Mouse (Mus musculus) megakaryocyte, embryonic 14.5 days (primary cell): ENCODE results near the gene Neurod6. TPM values are rescaled to one million over a fixed set of nuclear protein-coding genes. Genes with fewer than 3 reads are reported as not detected.
"Not testable (repeated sequence)": the region's sequence is repeated elsewhere in the genome, so short reads cannot be mapped to it uniquely, and the experiment has no call there.

ENCODE experiments used
- H3K27me3 ChIP-seq: replicated peaks from 2 replicates; pipeline ENCODE3; 2012; ENCODE audit warnings: inconsistent platforms
- H3K36me3 ChIP-seq: replicated peaks from 2 replicates; pipeline ENCODE3; 2012; ENCODE audit warnings: low read length, inconsistent platforms, mixed read lengths
- H3K4me1 ChIP-seq: 2 replicates; pipeline ENCODE4 v1.6.1; 2012; ENCODE audit warnings: inconsistent platforms
- H3K4me3 ChIP-seq: replicated peaks from 2 replicates; pipeline ENCODE3; 2012; ENCODE audit warnings: moderate library complexity, mild to moderate bottlenecking, inconsistent platforms
- H3K9me3 ChIP-seq: 2 replicates; pipeline ENCODE4 v1.6.1; 2012; ENCODE audit warnings: inconsistent platforms
- FLI1 ChIP-seq: IDR thresholded peaks from 2 replicates; pipeline ENCODE4 v1.6.1; 2012; ENCODE audit warnings: low read length, inconsistent platforms, mixed read lengths
- GATA1 ChIP-seq: IDR thresholded peaks from 3 replicates; pipeline ENCODE4 v1.6.1; 2012; ENCODE audit warnings: mixed read lengths, low read length, inconsistent platforms, borderline replicate concordance
- polyA plus RNA-seq: library from polyadenylated mRNA; stranded (reverse); fragments of >175 nt; gene quantifications from 2 replicates; pipeline ENCODE4 v1.2.3, GENCODE M21; 2012; ENCODE audit warnings: low replicate concordance; ENCODE audit not compliant: insufficient read depth

The Neurod6 gene
- polyA plus RNA-seq = not detected in 2 replicates

GRCm38 (mm10) chr6:55680974-55681373, at the start of gene Neurod6:
TSS of gene Neurod6 (minus strand) at chr6:55681263.
- Histone ChIP-seq H3K9me3 (no peaks in the 10 kb centered on the region), H3K4me1 (peaks cover 11% of the 10 kb centered on the region)
- TF ChIP-seq FLI1 (no peak), GATA1 (no peak)

DNA sequence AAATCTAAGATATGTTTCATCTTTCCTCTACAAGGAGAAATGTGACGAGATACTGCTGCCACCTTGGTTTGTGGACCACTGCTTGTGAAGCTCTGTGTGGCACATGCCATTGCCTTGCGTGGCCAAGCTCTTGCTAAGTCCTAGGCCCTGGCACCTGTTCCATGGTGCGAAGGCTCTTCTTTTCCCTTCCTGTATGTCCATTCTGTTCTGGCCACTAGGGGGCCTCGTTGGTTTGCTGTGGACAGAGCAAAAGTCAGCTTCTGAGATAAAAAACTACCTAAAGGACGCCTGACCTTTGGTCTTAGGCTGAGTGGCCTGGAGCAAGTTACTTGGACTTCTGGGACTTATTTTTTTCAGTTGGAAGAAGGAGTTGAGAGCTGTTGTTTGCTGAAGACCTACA, 36.1 kb upstream of the Neurod6 start:
- Histone ChIP-seq H3K4me1 (no peaks in the 10 kb centered on the region), H3K36me3 (no peaks in the 10 kb centered on the region), H3K27me3 (peaks cover 16% of the 10 kb centered on the region), H3K4me3 (no peak overlapping the region), H3K9me3 (no peaks in the 10 kb centered on the region)
- no peak for TF ChIP-seq FLI1
- TF ChIP-seq GATA1 = no peak

More at GRCm38 (mm10) chr6:55680974-55681373, at the start of gene Neurod6:
- Histone ChIP-seq H3K4me3 (no peak within 1 kb of the TSS), H3K36me3 (no peaks in the 10 kb centered on the region), H3K27me3 (peaks cover 33% of the 10 kb centered on the region)

- Histone ChIP-seq H3K4me1 (no peaks in the 10 kb centered on the region), H3K4me3 (no peak overlapping the region), H3K36me3 (no peaks in the 10 kb centered on the region), H3K27me3 (peaks cover 16% of the 10 kb centered on the region), H3K9me3 (no peaks in the 10 kb centered on the region)
- no peak for TF ChIP-seq GATA1
These were observed 34.4 kb upstream of the Neurod6 start for GRCm38 (mm10) chr6:55715446-55715845.

- not testable (repeated sequence) for H3K27me3 ChIP-seq, H3K9me3 ChIP-seq, H3K4me3 ChIP-seq, H3K36me3 ChIP-seq, H3K4me1 ChIP-seq
These were observed 29.9 kb upstream of the Neurod6 start for GRCm38 (mm10) chr6:55710913-55711312.

- Histone ChIP-seq H3K4me3 (no peak overlapping the region), H3K4me1 (peaks cover 16% of the 10 kb centered on the region), H3K27me3 (peaks cover 2% of the 10 kb centered on the region), H3K9me3 (no peaks in the 10 kb centered on the region), H3K36me3 (no peaks in the 10 kb centered on the region)
- TF ChIP-seq GATA1 (no peak), FLI1 (no peak)
These were observed 23.7 kb upstream of the Neurod6 start for GRCm38 (mm10) chr6:55704759-55705104.

DNA sequence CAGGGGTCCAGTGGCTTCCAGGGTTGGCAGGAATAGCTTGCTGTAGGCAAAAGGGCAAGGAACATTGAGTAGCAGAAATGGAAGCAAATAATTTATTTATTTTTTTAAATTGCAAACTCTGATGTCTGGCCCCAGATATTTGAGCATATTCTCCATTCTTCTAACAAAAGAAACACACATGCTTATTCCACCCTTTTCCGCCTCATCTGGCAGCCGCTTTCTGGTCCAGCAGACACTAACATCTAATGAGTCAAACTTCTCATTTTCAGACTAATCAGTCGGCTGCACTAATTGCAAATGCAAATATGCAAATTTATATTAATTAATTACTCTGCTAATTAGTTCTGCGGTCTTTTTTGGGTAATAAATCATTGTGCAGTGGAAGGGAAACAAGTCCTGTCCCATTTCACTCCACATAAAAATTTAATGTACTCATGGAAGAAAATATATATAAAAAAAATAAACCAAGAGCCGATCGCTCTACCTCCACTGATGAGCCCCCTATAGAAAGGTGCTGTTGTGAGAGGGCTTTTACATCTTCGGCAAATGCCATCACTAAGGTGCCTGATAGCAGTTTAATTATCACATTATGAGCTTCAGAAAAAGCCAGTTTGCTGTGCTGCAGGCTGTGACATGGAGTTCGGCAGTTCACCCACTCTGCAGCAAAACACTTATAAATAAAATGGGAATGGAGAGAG, 23.1 kb upstream of the Neurod6 start:
- peaks cover 2% of the 10 kb centered on the region for H3K27me3 ChIP-seq
- no peak overlapping the region for H3K4me3 ChIP-seq
- no peaks in the 10 kb centered on the region for H3K36me3 ChIP-seq
- TF ChIP-seq FLI1 (no peak), GATA1 (no peak)
- no peaks in the 10 kb centered on the region for H3K9me3 ChIP-seq
- H3K4me1 ChIP-seq = peaks cover 16% of the 10 kb centered on the region

DNA sequence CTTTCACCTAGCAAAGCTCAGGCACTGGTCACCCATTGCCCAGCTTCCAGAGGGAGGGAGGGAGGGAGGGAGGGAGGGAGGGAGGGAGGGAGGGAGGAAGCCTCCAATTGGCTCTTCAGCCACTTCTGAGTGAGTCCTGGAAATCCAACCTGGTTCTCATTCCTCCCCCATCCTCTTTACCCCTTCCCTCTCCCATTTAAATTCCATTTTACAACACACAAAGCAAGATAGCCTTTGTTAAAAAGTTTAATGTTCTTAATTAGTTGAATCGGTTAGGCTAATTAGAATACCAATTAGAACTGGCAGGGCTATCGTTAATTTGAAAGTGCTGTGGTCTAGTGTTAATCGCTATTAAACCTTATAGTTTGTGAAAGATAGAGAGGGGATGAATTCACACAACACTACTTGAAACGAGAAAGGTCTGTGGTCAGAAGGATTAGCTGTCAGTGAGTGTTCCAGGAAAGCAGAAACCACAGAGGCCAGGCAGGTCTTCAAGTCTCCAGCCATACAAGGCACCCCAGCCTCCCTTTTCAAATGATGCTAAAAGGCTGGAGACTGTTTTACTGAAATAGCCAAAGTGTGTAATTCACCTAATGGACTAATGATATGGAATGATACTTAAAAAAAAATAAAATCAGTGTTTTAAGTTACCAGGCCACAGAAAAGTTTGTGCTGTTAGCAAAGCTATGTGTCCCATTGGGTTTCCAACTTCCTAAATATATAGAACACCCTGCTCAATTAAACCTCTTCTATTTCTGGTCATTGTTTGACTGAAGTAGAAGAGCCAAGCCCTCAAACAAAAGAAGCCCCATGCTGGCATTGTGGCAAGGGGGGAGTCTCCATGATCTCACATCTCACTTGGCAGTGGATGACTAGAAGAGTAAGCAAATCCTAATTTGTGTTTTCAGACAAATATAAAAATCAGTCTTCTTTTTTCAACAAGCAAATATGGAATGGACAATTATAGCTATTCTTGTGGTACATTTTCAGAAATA, 19.6 kb upstream of the Neurod6 start:
- no peaks in the 10 kb centered on the region for H3K36me3 ChIP-seq
- H3K4me1 ChIP-seq = peaks cover 16% of the 10 kb centered on the region
- no peak overlapping the region for H3K4me3 ChIP-seq
- H3K27me3 ChIP-seq = no peaks in the 10 kb centered on the region
- TF ChIP-seq FLI1 (no peak), GATA1 (no peak)
- H3K9me3 ChIP-seq = no peaks in the 10 kb centered on the region

DNA sequence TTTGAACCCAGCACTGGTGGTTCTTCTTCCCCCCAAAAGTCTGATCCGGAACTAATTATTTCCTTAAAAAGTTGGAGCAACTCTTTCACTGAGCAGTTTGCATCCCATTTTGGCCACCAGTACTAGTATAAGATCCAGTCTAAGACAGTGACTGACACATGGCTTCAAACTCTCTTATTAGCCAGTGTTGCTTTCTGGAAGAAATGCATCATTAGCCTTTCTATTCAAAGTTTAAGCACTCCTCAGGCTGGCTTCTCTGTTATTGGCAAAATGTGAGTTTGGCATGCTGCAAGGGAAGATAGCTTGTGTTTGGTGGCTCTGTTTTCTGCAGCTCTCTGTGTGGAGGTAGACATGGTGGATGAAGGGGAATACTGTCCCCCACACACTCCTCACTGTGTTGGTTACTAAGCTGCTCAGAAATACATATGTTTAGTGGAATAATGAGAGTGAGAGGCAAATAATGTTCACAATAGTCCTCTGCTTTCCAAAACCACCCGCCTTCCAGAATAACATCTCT, 9.0 kb upstream of the Neurod6 start:
- Histone ChIP-seq H3K27me3 (no peaks in the 10 kb centered on the region), H3K4me3 (no peak overlapping the region), H3K36me3 (no peaks in the 10 kb centered on the region), H3K9me3 (no peaks in the 10 kb centered on the region), H3K4me1 (no peaks in the 10 kb centered on the region)
- no peak for TF ChIP-seq GATA1

GRCm38 (mm10) chr6:55683506-55683905, 2.4 kb upstream of the Neurod6 start:
- H3K36me3 ChIP-seq = no peaks in the 10 kb centered on the region
- peaks cover 16% of the 10 kb centered on the region for H3K27me3 ChIP-seq
- no peaks in the 10 kb centered on the region for H3K4me1 ChIP-seq
- TF ChIP-seq FLI1 (no peak), GATA1 (no peak)
- no peak overlapping the region for H3K4me3 ChIP-seq
- no peaks in the 10 kb centered on the region for H3K9me3 ChIP-seq

DNA sequence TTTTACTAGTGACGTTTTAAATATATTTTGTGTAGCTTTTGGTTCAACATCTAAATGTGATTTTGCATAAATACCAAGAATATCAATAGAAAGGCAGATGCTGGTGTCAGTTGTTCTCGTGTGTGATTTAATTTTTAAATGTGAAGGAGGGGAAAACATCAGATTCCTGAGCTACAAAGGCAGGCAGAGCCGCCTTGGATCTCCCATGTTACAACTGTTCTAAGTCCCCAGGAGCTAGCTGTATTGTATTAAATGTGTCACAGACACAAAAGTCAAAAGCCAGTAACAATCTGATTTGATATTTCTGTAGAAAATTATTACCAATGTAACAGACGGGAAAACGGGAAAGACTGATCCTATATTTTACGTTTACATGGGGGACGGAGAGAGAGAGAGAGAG, 1.8 kb upstream of the Neurod6 start:
- H3K36me3 ChIP-seq = no peaks in the 10 kb centered on the region
- peaks cover 18% of the 10 kb centered on the region for H3K27me3 ChIP-seq
- H3K9me3 ChIP-seq = no peaks in the 10 kb centered on the region
- H3K4me1 ChIP-seq = no peaks in the 10 kb centered on the region
- H3K4me3 ChIP-seq = no peak overlapping the region
- TF ChIP-seq GATA1 (no peak), FLI1 (no peak)
